Mouse (Mus musculus): ENCODE results near the gene Fam193a.

Fam193a gene

GRCm38 (mm10) chr5:34520458-34521209 lies 150.9 kb downstream of the Fam193a start:
- peak; percentile 51 to 63 for DNase-seq (ENCODE audit: low spot score in 2 of 2)

GRCm38 (mm10) chr5:34521337-34521736 lies 151.6 kb downstream of the Fam193a start:
- DNase-seq (ENCODE audit: low spot score in 2 of 2) = no peak

GRCm38 (mm10) chr5:34523958-34524485 lies 154.3 kb downstream of the Fam193a start:
- peak in 1 of 2 experiments; percentile 37 for DNase-seq (ENCODE audit: low spot score in 2 of 2)

GRCm38 (mm10) chr5:34524511-34524910 lies 154.8 kb downstream of the Fam193a start:
- no peak for DNase-seq (ENCODE audit: low spot score in 2 of 2)

- DNase-seq (ENCODE audit: low spot score in 2 of 2) = peak; percentile 88 to 94
Measured at GRCm38 (mm10) chr5:34525663-34526476, 156.1 kb downstream of the Fam193a start, which contains the start of gene Sh3bp2. Sh3bp2 (plus strand) TSS chr5:34525838.

DNA sequence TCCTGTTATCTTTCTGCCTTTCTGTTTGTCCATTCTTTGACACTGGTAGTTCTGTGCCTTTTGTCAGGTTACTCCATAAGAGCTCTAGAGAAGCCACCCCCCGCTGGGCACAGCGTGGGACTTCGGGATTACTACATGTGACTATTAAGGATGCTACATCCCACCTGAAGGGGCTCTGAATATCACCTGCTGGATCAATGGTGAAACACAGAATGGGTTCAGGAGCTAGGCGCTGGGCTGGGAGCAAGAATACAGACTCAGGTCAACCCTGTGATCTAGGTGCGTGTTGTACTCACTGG lies 156.7 kb downstream of the Fam193a start:
- DNase-seq (ENCODE audit: low spot score in 2 of 2) = no peak

GRCm38 (mm10) chr5:34527352-34527751 lies 157.6 kb downstream of the Fam193a start:
- no peak for DNase-seq (ENCODE audit: low spot score in 2 of 2)

DNA sequence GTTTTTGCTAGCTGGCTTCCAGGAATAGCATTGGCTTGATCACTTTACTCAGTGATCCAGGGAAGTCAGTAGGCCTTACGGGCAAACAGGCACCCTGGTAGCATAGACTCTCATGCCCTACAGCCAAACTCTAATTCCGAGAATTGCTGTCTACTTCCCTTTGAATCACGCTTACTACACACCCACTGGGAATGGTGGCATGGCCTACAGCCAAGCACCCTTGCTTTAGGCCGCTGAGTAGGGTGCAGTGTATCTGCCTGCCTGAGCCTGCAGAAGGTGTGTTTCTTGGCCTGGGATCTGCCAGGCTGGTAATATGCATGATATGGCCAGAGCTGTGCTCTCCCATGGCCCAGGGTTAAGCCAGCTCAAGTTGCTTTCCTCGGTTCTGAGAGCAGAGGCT lies 159.0 kb downstream of the Fam193a start:
- DNase-seq (ENCODE audit: low spot score in 2 of 2) = no peak

DNA sequence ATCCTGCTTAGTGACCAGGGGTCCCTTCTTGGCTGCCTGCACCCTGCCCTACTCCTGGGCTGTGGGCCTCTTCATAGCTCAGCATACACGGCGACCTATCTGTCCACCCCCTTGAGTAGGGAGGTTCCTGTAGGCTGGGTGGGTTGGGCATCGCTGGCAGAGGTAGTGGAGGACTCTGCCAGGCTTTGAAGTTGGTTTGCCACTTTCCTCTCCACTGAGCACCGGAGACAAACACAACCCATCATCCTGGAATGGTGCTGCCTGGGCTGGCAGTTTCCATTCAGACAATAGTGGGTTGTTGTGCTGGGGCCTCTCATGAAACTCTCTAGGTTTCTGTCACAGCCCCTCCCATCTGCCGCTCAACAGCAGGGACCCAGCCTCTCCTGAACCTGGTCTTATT lies 160.4 kb downstream of the Fam193a start:
- DNase-seq (ENCODE audit: low spot score in 2 of 2) = no peak

DNA sequence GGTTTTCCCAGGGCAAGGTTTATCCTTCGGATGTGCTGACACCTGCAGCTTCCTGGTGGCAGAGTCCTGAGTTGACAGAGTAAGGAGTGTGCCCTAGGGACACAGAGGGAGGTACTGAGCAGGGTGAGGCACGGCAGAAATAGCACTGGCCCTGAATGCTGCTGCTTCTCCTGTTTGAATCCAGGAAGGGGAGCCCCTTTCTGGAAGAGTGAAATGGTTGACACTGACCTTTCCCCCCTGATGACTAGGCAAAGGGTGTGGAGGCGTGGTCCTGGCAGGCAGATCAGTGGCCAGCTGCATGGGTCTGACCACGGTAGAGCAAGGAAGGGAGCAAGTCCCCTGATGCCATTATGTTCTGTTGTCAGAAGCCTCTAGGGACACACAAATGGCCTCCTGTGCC lies 161.0 kb downstream of the Fam193a start:
- DNase-seq (ENCODE audit: low spot score in 2 of 2) = no peak

DNA sequence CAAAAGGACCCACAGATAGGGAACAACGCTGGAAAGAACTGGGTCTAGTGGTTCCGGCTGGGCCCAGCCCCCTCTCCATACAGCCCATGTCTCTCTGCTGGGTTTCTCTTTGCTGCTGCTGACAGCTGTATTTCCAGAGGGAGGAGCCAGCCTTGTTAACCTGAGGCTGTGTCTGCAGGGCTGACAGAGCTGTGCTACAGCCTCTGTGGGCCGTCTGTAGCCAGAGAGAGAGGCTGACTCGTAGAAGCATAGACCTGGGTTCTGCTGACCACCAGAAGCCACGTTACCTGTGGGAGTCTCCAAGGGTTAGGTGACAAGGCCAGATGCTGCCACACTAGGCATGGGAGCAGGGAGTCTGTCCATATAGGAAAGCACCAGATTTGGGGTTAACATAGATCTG lies 163.3 kb downstream of the Fam193a start:
- no peak for DNase-seq (ENCODE audit: low spot score in 2 of 2)

- DNase-seq (ENCODE audit: low spot score in 2 of 2) = no peak
Measured at GRCm38 (mm10) chr5:34533820-34534219, 164.1 kb downstream of the Fam193a start.

GRCm38 (mm10) chr5:34534776-34535581 lies 165.2 kb downstream of the Fam193a start:
- no peak for DNase-seq (ENCODE audit: low spot score in 2 of 2)

- no peak for DNase-seq (ENCODE audit: low spot score in 2 of 2)
Measured at GRCm38 (mm10) chr5:34535831-34536230, 166.1 kb downstream of the Fam193a start.
